Mouse (Mus musculus) stomach, embryonic 14.5 days (tissue): ENCODE measurements around the gene Zbtb40. TPM values are rescaled to one million over a fixed set of nuclear protein-coding genes. Genes with fewer than 3 reads are reported as not detected.

Experiments used
- ATAC-seq: fragments of 200-750 bp; cut with Nextera tagmentation; 2 replicates; pipeline ENCODE4 v1.8.0; 2017; ENCODE audit warnings: low read depth, moderate TSS enrichment; ENCODE audit not compliant: insufficient number of reproducible peaks, insufficient read depth, low FRiP score
- H3K27ac ChIP-seq: fragments of 300-500 bp; sonication (generic); 2 replicates; pipeline ENCODE4 v1.5.1; 2014; ENCODE audit warnings: mild to moderate bottlenecking, low read length, moderate library complexity, mixed read lengths
- H3K27me3 ChIP-seq: fragments of 300-500 bp; sonication (generic); 2 replicates; pipeline ENCODE4 v1.6.1; 2014; ENCODE audit warnings: low read length, control low read depth, mixed read lengths; ENCODE audit not compliant: control insufficient read depth, insufficient read depth
- H3K36me3 ChIP-seq: fragments of 300-500 bp; sonication (generic); 2 replicates; pipeline ENCODE4 v1.6.1; 2014; ENCODE audit warnings: mild to moderate bottlenecking, control low read depth, low read length, moderate library complexity, mixed read lengths; ENCODE audit not compliant: control insufficient read depth, insufficient read depth
- H3K4me1 ChIP-seq: fragments of 300-500 bp; sonication (generic); 2 replicates; pipeline ENCODE4 v1.6.1; 2014; ENCODE audit warnings: low read length, control low read depth, mixed read lengths; ENCODE audit not compliant: control insufficient read depth, insufficient read depth
- H3K4me2 ChIP-seq: fragments of 300-500 bp; sonication (generic); replicated peaks from 2 replicates; pipeline ENCODE4 v1.6.1; 2014; ENCODE audit warnings: low read depth, low read length, control low read depth
- H3K4me3 ChIP-seq: fragments of 300-500 bp; sonication (generic); 2 replicates; pipeline ENCODE4 v1.5.1; 2014; ENCODE audit warnings: low read depth, low read length, control low read depth
- H3K9ac ChIP-seq: fragments of 300-500 bp; sonication (generic); replicated peaks from 2 replicates; pipeline ENCODE4 v1.6.1; 2014; ENCODE audit warnings: low read depth, mild to moderate bottlenecking, control low read depth, low read length, moderate library complexity, mixed read lengths
- H3K9me3 ChIP-seq: fragments of 300-500 bp; sonication (generic); 2 replicates; pipeline ENCODE4 v1.6.1; 2016; ENCODE audit warnings: low read depth, low read length, control low read depth; ENCODE audit not compliant: control insufficient read depth
- WGBS: fragments of 180-500 bp; shearing (Covaris S2); extraction: QIAGEN DNeasy Blood & Tissue Kit; methylation state at CpG from one replicate; pipeline ENCODE4 v1.1.7; 2014; 5-methylcytosine and 5-hydroxymethylcytosine counted together
- polyA plus RNA-seq: library from polyadenylated mRNA; unstranded; fragments of >200 nt; fragmentation: Nextera tagmentation; extraction: Ambion mirVana; gene quantifications from 2 replicates; pipeline ENCODE4 v1.2.1, GENCODE M21; 2014

Zbtb40 gene
- polyA plus RNA-seq, 1 experiment from 2014 or later, result 4.4 TPM

- Histone ChIP-seq H3K9ac (no peak overlapping the region), H3K27me3 (no peaks in the 10 kb centered on the region), H3K36me3 (no peaks in the 10 kb centered on the region), H3K4me3 (no peak overlapping the region), H3K4me2 (no peak overlapping the region), H3K4me1 (peaks cover 4% of the 10 kb centered on the region; the same call in 1 of the 2 replicates), H3K9me3 (no peaks in the 10 kb centered on the region), H3K27ac (no peak overlapping the region)
- 58% methylated on average over 18 of the region's 18 CpGs for WGBS
- no peak for ATAC-seq
Observed at GRCm38 (mm10) chr4:136934746-136935613, 113.6 kb downstream of the Zbtb40 start.

GRCm38 (mm10) chr4:136930474-136930873, 118.1 kb downstream of the Zbtb40 start:
- Histone ChIP-seq H3K9ac (no peak overlapping the region), H3K27me3 (no peaks in the 10 kb centered on the region), H3K4me1 (peaks cover 4% of the 10 kb centered on the region; the same call in 1 of the 2 replicates), H3K4me2 (no peak overlapping the region), H3K4me3 (no peak overlapping the region), H3K27ac (no peak overlapping the region), H3K36me3 (no peaks in the 10 kb centered on the region), H3K9me3 (no peaks in the 10 kb centered on the region)
- no peak for ATAC-seq
- WGBS, result 77% methylated on average over 8 of the region's 8 CpGs

Other genes with a start within 250 kb of the Zbtb40 start
- 7.5 and 7.6 TPM in 2 replicates for gene Ephb2, start 212.8 kb downstream of the Zbtb40 start, polyA plus RNA-seq
- 68.5 and 71.1 TPM in 2 replicates for gene C1qb, start 162.6 kb downstream of the Zbtb40 start, polyA plus RNA-seq
- gene C1qc, start 155.7 kb downstream of the Zbtb40 start, polyA plus RNA-seq, result 33.6 and 34.2 TPM in 2 replicates
- 34.5 and 41.5 TPM in 2 replicates for gene C1qa, start 150.0 kb downstream of the Zbtb40 start, polyA plus RNA-seq
- 0.52 and 0.59 TPM in 2 replicates for gene Epha8, start 92.0 kb downstream of the Zbtb40 start, polyA plus RNA-seq
- gene Wnt4, start 228.7 kb upstream of the Zbtb40 start, polyA plus RNA-seq, result 6.1 and 6.3 TPM in 2 replicates